Mouse (Mus musculus): ENCODE results near the gene Slc35f1.

- TF ChIP-seq KAT2A (IDR thresholded peaks at IDR 0.05; ENCODE audit: insufficient replicate concordance, low read length) (no peak), POLR2A (IDR thresholded peaks at IDR 0.05; ENCODE audit: low read depth, low read length) (no peak), ZC3H11A (IDR thresholded peaks at IDR 0.05; ENCODE audit: low read depth, low read length) (no peak), CTCF (conservative IDR thresholded peaks at IDR 0.05 in 1 of 2, IDR thresholded peaks at IDR 0.05 in 1 of 2; ENCODE audit: low read depth in 2 of 2, low read length in 2 of 2) (no peak), TBP (conservative IDR thresholded peaks at IDR 0.05; ENCODE audit: low read depth, low read length) (no peak), MAZ (IDR thresholded peaks at IDR 0.05; ENCODE audit: low read depth, low read length) (no peak), TCF12 (IDR thresholded peaks at IDR 0.05; ENCODE audit: low read depth, low read length) (no peak), CHD2 (IDR thresholded peaks at IDR 0.05; ENCODE audit: low read length) (no peak), E2F4 (IDR thresholded peaks at IDR 0.05; ENCODE audit: insufficient replicate concordance, low read depth, low read length) (no peak), NELFE (IDR thresholded peaks at IDR 0.05; ENCODE audit: low read depth, low read length) (no peak), MEF2A (IDR thresholded peaks at IDR 0.05; ENCODE audit: borderline replicate concordance, low read depth, low read length) (no peak)
Observed at GRCm38 (mm10) chr10:53120608-53121007, 430.3 kb downstream of the Slc35f1 start.

Data from CH12.LX (cell line).